Mouse (Mus musculus) olfactory bulb, adult 2 months (tissue): Measurements from ENCODE around the gene Mrpl44.

Source experiments
- CTCF ChIP-seq: fragments of 200-500 bp; IDR thresholded peaks from 2 replicates; pipeline ENCODE4 v1.5.1; 2012; ENCODE audit warnings: low read depth, mild to moderate bottlenecking, low read length, moderate library complexity; ENCODE audit not compliant: insufficient read depth
- POLR2A ChIP-seq: fragments of 200-500 bp; IDR thresholded peaks from 2 replicates; pipeline ENCODE4 v1.6.1; 2012; ENCODE audit warnings: mild to moderate bottlenecking, low read depth, low read length, moderate library complexity; ENCODE audit not compliant: insufficient read depth

DNA sequence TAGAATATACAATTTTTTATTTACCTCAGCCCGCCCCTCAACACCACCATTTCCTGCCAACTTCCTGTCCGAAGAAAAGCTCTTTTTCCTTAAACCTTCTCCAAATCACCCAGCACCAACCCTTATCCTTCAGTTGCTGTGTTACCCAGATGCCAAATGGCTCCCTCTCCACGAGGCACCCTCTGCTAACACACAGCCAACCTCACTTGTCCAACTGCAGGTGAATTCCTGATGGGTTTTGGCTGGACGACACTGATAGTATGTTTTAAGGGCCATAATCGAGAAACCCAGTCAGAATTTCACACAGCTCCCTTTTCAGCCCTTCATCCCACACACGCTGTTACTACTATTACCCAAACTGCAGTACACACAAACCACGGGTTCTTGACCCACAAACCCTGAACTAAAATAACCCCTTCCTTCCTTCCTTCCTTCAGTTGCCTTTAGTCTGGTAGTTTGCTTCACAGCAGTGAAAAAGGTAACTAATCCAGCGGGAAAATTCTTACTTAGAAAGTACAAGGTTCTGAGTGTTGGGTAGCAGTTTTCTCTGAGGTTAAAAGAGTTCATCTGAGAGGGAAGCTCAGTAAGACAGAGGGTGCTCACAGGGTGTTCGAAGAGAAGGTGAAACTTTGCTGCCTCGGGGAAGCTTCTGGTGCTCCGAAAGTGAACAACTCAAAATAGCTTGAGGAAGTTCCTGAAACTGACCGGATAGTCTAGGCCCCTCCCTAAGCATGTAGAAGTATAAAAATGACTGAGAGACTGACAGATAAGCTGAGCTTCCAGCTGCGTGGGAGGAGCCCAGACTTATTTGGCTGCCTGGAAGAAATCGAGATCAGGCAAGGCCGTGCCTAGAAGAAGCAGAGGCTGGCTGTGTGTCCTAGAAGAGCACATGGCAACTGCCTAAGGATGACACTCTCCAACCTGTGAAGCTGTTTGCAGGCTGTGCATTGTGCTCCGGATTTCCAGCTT is 13.3 kb upstream of the Mrpl44 start:
- no peak for TF ChIP-seq POLR2A
- no peak for TF ChIP-seq CTCF
